Mouse (Mus musculus): ENCODE data around the gene Arhgef10l.

DNA sequence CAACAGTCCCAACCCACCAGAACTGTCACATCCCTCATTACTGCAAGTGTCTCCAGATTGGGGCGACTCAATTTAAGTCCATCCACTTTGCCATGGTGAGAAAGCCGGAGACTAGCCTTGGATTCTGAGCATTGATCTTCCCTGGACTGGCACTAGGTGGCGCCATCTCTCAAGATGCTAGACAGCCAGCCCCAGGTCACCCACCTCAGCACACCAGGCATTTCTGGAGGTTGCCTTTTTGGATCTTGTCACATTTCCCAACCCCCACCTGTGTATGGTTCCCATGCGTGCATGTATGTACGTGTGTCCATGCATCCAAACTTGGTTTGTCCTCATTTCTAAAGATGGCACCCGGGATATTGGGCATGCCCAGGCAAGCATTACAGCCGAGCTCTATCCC lies 110.5 kb downstream of the Arhgef10l start:
- TF ChIP-seq EP300 (IDR thresholded peaks at IDR 0.05; ENCODE audit: low read depth) = no peak
- TF ChIP-seq CTCF (IDR thresholded peaks at IDR 0.05; ENCODE audit: low read depth) = peak; percentile 84

All from liver, embryonic 14.5 days (tissue).